Mouse (Mus musculus) spleen, adult 2 months (tissue): ENCODE results near the gene Frs3. TPM values are rescaled to one million over a fixed set of nuclear protein-coding genes. Genes with fewer than 3 reads are reported as not detected.

Source experiments
- DNase-seq, 2 experiments: peaks; one replicate each; pipeline versions ENCODE4 v3.0.0 to v3.0.0-alpha.2; 2012 to 2021; ENCODE audit warnings: low spot score in 2 of 2, low read depth in 1 of 2
- H3K27ac ChIP-seq: fragments of 200-500 bp; 2 replicates; pipeline ENCODE4 v1.5.1; 2012; ENCODE audit warnings: low read length, inconsistent platforms; ENCODE audit not compliant: insufficient read depth
- H3K27me3 ChIP-seq: fragments of 200-500 bp; 2 replicates; pipeline ENCODE4 v1.6.1; 2012; ENCODE audit warnings: mild to moderate bottlenecking, moderate library complexity, low read length, inconsistent platforms; ENCODE audit not compliant: control insufficient read depth, insufficient read depth
- H3K36me3 ChIP-seq: fragments of 200-500 bp; 2 replicates; pipeline ENCODE4 v1.6.1; 2012; ENCODE audit warnings: mild to moderate bottlenecking, low read length, inconsistent platforms; ENCODE audit not compliant: control insufficient read depth, insufficient read depth
- H3K4me1 ChIP-seq: fragments of 200-500 bp; 2 replicates; pipeline ENCODE4 v1.6.1; 2011; ENCODE audit warnings: inconsistent platforms; ENCODE audit not compliant: control insufficient read depth, insufficient read depth, insufficient read length
- H3K4me3 ChIP-seq: fragments of 200-500 bp; 2 replicates; pipeline ENCODE4 v1.5.1; 2011; ENCODE audit warnings: mild to moderate bottlenecking, inconsistent platforms; ENCODE audit not compliant: insufficient read depth, insufficient read length; ENCODE audit errors: extremely low read depth
- CTCF ChIP-seq: fragments of 200-500 bp; IDR thresholded peaks from 2 replicates; pipeline ENCODE4 v1.5.1; 2011; ENCODE audit warnings: mild to moderate bottlenecking, inconsistent platforms; ENCODE audit not compliant: insufficient read depth, insufficient read length, insufficient replicate concordance; ENCODE audit errors: extremely low read depth
- POLR2A ChIP-seq: fragments of 200-500 bp; IDR thresholded peaks from 2 replicates; pipeline ENCODE4 v1.6.1; 2011; ENCODE audit warnings: low read depth, low read length, inconsistent platforms
- WGBS: fragments of 180-500 bp; shearing (Covaris S2); methylation state at CpG from one replicate; pipeline ENCODE4 v1.1.7; 2018; 5-methylcytosine and 5-hydroxymethylcytosine counted together
- polyA plus RNA-seq: library from polyadenylated mRNA; depleted of rRNA; stranded (reverse); fragments of >200 nt; gene quantifications from 2 replicates; pipeline ENCODE4 v1.2.3, GENCODE M21; 2012

Frs3 gene
- polyA plus RNA-seq, 1 experiment: 4.7 TPM

- no peaks in the 10 kb centered on the region for H3K27me3 ChIP-seq
- no peak overlapping the region for H3K4me3 ChIP-seq
- 93% methylated on average over 8 of the region's 8 CpGs for WGBS
- no peak for TF ChIP-seq CTCF
- no peak for TF ChIP-seq POLR2A
- H3K27ac ChIP-seq: no peak overlapping the region
- DNase-seq: no peak
- peaks cover 2% of the 10 kb centered on the region; the same call in 1 of the 2 replicates for H3K36me3 ChIP-seq
- peaks cover 5% of the 10 kb centered on the region; the same call in 1 of the 2 replicates for H3K4me1 ChIP-seq
Observed at GRCm38 (mm10) chr17:47689894-47690293, 1.1 kb downstream of the Frs3 start.

GRCm38 (mm10) chr17:47691650-47692049 is 2.8 kb downstream of the Frs3 start:
- WGBS: 88% methylated on average over 3 of the region's 3 CpGs
- TF ChIP-seq POLR2A (no peak), CTCF (no peak)
- H3K27me3 ChIP-seq: peaks cover 3% of the 10 kb centered on the region; the same call in 1 of the 2 replicates

GRCm38 (mm10) chr17:47693671-47694441 is 5.0 kb downstream of the Frs3 start:
- Histone ChIP-seq H3K4me3 (peak overlapping the region; percentile 64; the same call in 1 of the 2 replicates), H3K27ac (no peak overlapping the region), H3K27me3 (peaks cover 3% of the 10 kb centered on the region; the same call in 1 of the 2 replicates), H3K4me1 (peaks cover 4% of the 10 kb centered on the region; the same call in 1 of the 2 replicates), H3K36me3 (no peaks in the 10 kb centered on the region)
- DNase-seq: no peak
- WGBS: 67% methylated on average over 13 of the region's 13 CpGs
- TF ChIP-seq POLR2A (no peak), CTCF (no peak)

More at GRCm38 (mm10) chr17:47691650-47692049, 2.8 kb downstream of the Frs3 start:
- Histone ChIP-seq H3K36me3 (no peaks in the 10 kb centered on the region), H3K4me3 (no peak overlapping the region), H3K4me1 (peaks cover 5% of the 10 kb centered on the region; the same call in 1 of the 2 replicates), H3K27ac (no peak overlapping the region)
- DNase-seq: no peak

- Histone ChIP-seq H3K27me3 (peaks cover 3% of the 10 kb centered on the region; the same call in 1 of the 2 replicates), H3K4me3 (peak within 1 kb of the TSS; percentile 64), H3K4me1 (0 out of 2 replicates have a peak, but pooled peaks cover under 1% of the 10 kb centered on the region), H3K27ac (no peak within 1 kb of the TSS), H3K36me3 (no peaks in the 10 kb centered on the region)
- 4% methylated on average over 3 of the region's 3 CpGs for WGBS
- DNase-seq: no peak
- TF ChIP-seq POLR2A (no peak), CTCF (no peak)
Observed at GRCm38 (mm10) chr17:47694442-47694502, 5.4 kb downstream of the Frs3 start, which contains the start of gene Gm21981. Gene Gm21981, minus strand, starts transcription at chr17:47694455.

- Histone ChIP-seq H3K27me3 (peaks cover 3% of the 10 kb centered on the region; the same call in 1 of the 2 replicates), H3K36me3 (no peaks in the 10 kb centered on the region), H3K27ac (no peak within 1 kb of the TSS), H3K4me3 (peak within 1 kb of the TSS; percentile 64), H3K4me1 (no peaks in the 10 kb centered on the region)
- 1% methylated on average over 78 of the region's 82 CpGs for WGBS
- DNase-seq: peak; percentile 73 to 94
- no peak for TF ChIP-seq POLR2A
- peak; percentile 94 for TF ChIP-seq CTCF
Observed at GRCm38 (mm10) chr17:47694503-47695336, 5.9 kb downstream of the Frs3 start, which contains the start of gene Prickle4. Gene Prickle4, minus strand, starts transcription at chr17:47694736.

- WGBS: 2% methylated on average over 16 of the region's 23 CpGs
- peak overlapping the region; percentile 64 for H3K4me3 ChIP-seq
- no peak for TF ChIP-seq CTCF
- no peak for TF ChIP-seq POLR2A
- no peak for DNase-seq
- H3K4me1 ChIP-seq: no peaks in the 10 kb centered on the region
- H3K27me3 ChIP-seq: peaks cover 3% of the 10 kb centered on the region; the same call in 1 of the 2 replicates
- H3K36me3 ChIP-seq: no peaks in the 10 kb centered on the region
- H3K27ac ChIP-seq: no peak overlapping the region
Observed at GRCm38 (mm10) chr17:47695337-47695710, 6.5 kb downstream of the Frs3 start.

- no peak for DNase-seq
- Histone ChIP-seq H3K27me3 (peaks cover 3% of the 10 kb centered on the region; the same call in 1 of the 2 replicates), H3K36me3 (no peaks in the 10 kb centered on the region), H3K27ac (no peak overlapping the region), H3K4me1 (no peaks in the 10 kb centered on the region), H3K4me3 (no peak overlapping the region)
- 93% methylated on average over 10 of the region's 10 CpGs for WGBS
- no peak for TF ChIP-seq CTCF
Observed at GRCm38 (mm10) chr17:47698156-47698555, 9.3 kb downstream of the Frs3 start.
